Mouse (Mus musculus) gastrocnemius, adult 2 months (tissue): ENCODE results near the gene Mef2a. TPM values are rescaled to one million over a fixed set of nuclear protein-coding genes. Genes with fewer than 3 reads are reported as not detected.
A peak's percentile ranks its signal among the peaks of the same experiment; 100 is the strongest.

ENCODE experiments used
- DNase-seq: peaks from one replicate; pipeline ENCODE4 v3.0.0; 2022
- H3K27ac ChIP-seq: fragments of 200-600 bp; 2 replicates; pipeline ENCODE4 v1.8.1; 2022; ENCODE audit warnings: mild to moderate bottlenecking
- H3K4me3 ChIP-seq: fragments of 200-600 bp; 2 replicates; pipeline ENCODE4 v1.8.1; 2022; ENCODE audit warnings: mild to moderate bottlenecking, moderate library complexity
- CTCF ChIP-seq: fragments of 200-600 bp; IDR thresholded peaks from 2 replicates; pipeline ENCODE4 v1.8.1; 2022; ENCODE audit warnings: antibody characterized with exemption, mild to moderate bottlenecking, moderate library complexity
- intact Hi-C: fragments of 180-260 bp; cut with DNase I; formaldehyde crosslinking; loops from one replicate; pipeline ENCODE4 v1.15.1; 2025
- long read RNA-seq, 2 experiments: library from polyadenylated mRNA; stranded (forward); transcript quantifications; one replicate each; pipeline ENCODE4 v2.0.0; 2021
- total RNA-seq, 2 experiments: library from RNA; stranded (reverse); gene quantifications; 2 replicates each; pipeline ENCODE4 v1.2.3; 2021

Gene Mef2a
- 10 to 100 TPM; 92.2 to 93.2 TPM for total RNA-seq
- long read RNA-seq, experiment 1, full-length matches to known transcripts: 52 of 149 reads
- long read RNA-seq, experiment 1, partial matches to known transcripts: 5 of 149 reads
- long read RNA-seq, experiment 1, other reads (novel, unspliced or antisense): 92 of 149 reads
- long read RNA-seq, experiment 2, full-length matches to known transcripts: 39 of 98 reads
- long read RNA-seq, experiment 2, partial matches to known transcripts: 3 of 98 reads
- long read RNA-seq, experiment 2, other reads (novel, unspliced or antisense): 56 of 98 reads

DNA sequence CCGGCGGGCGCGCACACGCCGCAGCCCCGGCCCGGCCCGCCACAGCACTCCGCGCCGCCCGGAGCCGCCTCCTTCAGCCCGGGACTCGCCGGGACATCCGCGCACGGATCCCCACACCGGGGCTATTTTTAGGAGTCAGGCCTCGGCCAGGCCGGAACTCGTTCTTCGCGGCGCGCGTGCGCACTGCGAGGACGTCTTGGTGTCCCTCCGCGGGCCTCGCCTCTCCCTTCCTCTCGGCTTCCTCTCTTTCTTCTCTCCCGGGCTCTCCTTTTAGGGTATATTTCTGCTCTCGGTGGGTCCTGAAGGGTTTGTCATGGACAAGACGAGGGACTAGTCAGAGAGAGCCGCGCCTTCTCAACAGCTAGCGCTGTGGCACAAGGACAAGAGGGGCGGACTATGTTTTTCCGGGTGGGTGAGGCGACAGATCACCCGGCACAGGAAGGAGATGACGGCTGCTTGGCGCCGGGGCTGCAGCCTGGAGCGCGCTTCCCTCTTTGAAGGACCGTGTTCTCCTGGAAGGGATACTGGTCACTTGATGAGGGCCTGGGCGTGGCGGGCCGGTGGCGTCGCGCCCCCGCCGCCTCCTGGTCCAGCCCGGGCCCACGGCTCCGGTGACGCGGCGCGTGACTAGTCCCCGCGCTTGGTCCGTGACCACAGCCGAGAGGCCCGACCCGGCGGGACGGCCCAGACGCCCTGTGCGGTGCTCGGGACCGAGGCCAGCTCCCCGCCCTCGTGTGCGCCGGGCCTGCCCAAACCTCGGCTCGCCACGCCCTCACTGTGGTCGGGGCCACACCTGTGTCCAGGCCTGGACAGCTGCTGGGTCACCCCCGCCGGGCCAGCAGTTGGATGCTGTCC is at the start of gene Mef2a:
Gene Mef2a (minus strand): TSS at position 130 of the 855 bp plus-strand sequence.
- DNase-seq: peak; percentile 99
- peak within 1 kb of the TSS; percentile 98 for H3K27ac ChIP-seq
- H3K4me3 ChIP-seq: peak within 1 kb of the TSS; percentile 98
- intact Hi-C loops: loop anchor here (2.0 to 5.0 kb wide), 7 partner anchors 49 to 259 kb away; no protein-coding TSS in a partner anchor
- no peak for TF ChIP-seq CTCF

DNA sequence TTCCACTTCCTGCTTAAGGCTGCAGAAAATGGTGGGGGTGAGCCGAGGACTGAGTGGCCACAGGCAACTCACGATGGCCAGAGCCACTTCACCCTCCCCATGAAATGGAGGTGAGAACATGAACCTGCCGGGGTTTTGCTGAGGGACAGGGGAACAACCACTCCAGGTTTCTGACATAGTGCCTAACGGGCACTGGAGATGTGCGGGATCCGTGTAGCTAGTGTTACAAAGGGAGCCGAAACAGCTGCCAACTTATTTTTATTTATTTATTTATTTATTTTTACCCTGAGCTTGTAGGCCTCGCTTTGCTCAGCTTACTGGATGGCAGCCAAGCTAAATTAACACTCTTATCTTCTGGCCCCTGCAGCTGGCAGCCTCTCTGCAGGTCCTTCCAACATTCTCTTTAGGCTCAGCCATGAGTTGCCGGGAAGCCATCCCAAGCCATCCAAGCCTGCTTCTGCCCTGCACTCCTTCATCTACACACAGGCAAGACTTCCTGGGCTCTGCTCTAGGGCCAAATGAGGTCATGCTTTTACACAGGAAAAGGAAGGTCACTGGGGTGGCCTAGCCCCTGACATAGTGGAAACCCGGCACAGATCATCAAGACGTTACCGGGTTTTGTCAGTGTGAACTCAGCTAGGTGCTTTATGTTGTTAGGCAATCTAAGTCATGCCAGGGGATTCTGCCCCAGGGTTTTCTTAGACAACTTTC is 49.0 kb upstream of the Mef2a start:
- H3K4me3 ChIP-seq: peak overlapping the region; percentile 19
- TF ChIP-seq CTCF: no peak
- intact Hi-C loops: loop anchor here (2.0 to 5.0 kb wide), 2 partner anchors 21 to 49 kb away; partner anchors contain the start of gene Mef2a
- peak; percentile 72 for DNase-seq
- peak overlapping the region; percentile 90 for H3K27ac ChIP-seq

DNA sequence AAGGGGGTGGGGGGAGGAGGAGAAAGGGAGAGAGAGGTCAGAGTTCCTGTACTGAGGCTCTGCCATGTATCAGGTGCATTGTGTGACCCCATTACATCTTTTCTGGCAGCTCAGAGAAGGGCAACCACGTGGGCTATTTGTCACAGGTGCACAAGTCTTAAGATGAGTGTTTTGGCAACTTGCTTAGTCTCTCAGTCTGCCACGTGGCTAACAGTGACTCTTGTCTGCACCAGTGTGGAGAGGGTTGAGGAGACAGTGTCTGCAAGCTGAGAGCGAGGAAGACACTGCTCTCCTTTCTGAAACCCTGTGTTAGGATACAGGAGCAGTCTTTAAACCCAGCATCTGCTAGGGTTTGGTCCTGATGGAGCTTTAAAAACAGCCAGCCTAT is 48.4 kb upstream of the Mef2a start:
- TF ChIP-seq CTCF: no peak
- peak; percentile 55 for DNase-seq
- Histone ChIP-seq H3K27ac (peak overlapping the region; percentile 90), H3K4me3 (peak overlapping the region; percentile 19)
- intact Hi-C loops: loop anchor here (5.0 kb wide), 1 partner anchor 49 kb away; the partner anchor contains the start of gene Mef2a

DNA sequence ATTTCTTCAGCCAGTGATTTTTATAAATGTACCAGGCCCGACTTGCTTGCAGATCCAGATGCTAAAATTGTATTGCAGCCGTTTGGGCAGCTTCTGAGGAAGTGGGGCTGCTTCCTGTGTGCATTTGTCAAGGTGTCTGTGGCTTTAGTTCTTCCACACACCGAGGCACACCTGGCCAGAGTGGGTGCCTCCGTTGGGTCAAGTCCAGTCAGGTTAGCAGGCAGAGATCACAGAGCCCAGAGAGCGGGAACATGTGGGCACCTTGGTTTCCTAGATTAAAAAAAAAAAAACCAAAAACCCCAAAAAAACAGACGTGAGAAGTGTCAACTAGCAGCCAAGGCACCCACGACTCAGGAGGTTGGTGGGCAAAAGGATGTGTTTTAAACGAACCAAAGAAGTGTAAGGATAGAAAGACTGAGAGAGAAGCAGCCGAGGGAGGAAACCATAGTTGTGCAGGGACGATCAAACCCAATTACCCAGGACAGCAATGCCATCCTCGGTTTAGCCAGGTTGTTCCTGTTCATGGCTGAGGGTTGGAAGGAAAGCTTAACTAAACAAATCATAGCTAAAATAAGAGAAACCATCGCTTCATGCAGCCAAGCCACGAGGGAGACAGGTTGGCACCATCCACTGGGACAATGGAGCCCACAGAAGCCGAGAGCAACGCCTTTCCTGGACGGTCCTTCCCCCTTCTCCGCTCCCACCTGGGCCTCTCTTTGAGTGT is 47.1 kb upstream of the Mef2a start:
- intact Hi-C loops: loop anchor here (5.0 kb wide), 1 partner anchor 47 kb away; the partner anchor contains the start of gene Mef2a
- no peak for TF ChIP-seq CTCF
- Histone ChIP-seq H3K4me3 (no peak overlapping the region), H3K27ac (no peak overlapping the region; the same call in 1 of the 2 replicates)
- no peak for DNase-seq

DNA sequence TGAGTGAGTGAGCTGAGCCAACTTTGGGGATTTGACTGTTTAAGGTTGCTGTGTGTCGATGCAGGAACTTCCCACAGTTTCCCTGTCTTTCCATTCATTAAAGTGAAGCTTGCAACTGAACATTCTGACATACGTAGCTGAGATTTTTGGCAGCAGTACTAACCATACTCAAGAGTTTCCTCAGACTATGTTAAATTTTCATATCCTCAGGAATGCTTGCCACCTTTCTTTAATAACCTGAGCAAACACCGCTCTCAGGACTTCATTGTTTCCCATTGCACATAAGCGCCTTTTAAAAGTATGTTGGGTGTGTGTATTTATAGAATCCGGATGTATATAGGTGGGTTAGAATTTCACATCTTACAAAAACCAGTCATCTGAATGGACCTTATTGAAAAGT is 45.5 kb upstream of the Mef2a start:
- intact Hi-C loops: no loop called here
- peak overlapping the region; percentile 82 for H3K27ac ChIP-seq
- TF ChIP-seq CTCF: no peak
- DNase-seq: no peak
- no peak overlapping the region for H3K4me3 ChIP-seq

DNA sequence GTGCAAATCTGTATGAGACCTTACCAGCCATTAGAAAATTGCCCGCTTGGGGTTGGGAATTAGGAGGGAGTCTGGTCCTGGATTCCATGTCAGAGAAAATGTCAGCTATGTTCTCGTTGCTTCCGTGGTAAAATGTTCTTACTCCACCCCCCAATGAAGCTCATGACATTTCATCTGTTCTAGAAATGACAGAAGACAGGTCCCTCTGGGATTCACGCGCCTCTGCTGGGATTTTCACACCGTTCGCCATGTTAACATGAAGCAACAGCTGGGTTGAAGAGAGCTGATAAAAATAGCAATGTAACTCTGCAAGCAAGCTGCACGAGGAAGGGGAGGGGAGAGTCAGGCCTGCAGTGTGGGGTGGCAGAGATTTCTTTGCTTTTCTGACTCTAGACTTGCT is 42.1 kb upstream of the Mef2a start:
- DNase-seq: peak; percentile 76
- Histone ChIP-seq H3K4me3 (peak overlapping the region; percentile 37), H3K27ac (peak overlapping the region; percentile 90)
- intact Hi-C loops: loop anchor here (5.0 kb wide), 1 partner anchor 37 kb away; no protein-coding TSS in a partner anchor
- no peak for TF ChIP-seq CTCF

DNA sequence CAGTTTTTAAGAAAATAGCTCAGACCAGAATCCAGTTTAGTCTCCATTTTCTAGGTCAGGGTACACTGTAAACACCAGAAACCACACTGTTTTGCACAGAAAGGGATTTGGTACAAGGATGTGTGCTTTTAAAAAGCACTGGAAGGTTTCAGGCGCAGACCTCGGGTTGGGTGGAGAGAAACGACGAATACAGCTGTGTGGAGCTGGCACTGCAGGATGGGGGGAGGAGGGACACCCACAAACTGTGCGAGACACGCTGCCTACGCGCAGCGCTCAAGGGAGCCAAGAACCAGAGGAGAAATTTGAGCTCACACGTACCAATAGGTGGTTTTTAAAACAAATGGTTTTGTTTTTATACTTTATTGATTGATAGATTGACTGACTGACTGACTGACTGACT is 40.0 kb upstream of the Mef2a start:
- intact Hi-C loops: loop anchor here (5.0 kb wide), 1 partner anchor 35 kb away; no protein-coding TSS in a partner anchor
- no peak overlapping the region for H3K27ac ChIP-seq
- H3K4me3 ChIP-seq: no peak overlapping the region
- DNase-seq: no peak
- TF ChIP-seq CTCF: no peak

DNA sequence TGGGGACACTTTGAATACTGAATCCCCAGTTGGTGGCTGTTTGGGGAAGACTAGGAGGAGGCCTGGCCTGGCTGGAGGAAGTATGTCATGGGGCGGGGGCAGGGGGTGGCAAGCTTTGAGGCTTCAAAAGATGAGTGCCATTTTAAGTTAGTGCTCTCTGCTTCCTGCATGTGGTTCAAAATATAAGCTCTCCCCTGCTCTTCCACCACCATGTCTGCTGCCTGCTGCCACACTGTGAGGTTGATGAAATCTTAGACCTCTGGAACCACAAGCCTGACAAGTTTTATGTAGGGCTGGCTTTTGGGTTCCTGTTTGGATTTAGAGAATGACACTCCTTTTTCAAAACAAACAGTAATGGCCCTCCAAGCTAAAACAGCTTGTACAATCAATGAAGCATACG is 34.4 kb upstream of the Mef2a start:
- no peak for TF ChIP-seq CTCF

DNA sequence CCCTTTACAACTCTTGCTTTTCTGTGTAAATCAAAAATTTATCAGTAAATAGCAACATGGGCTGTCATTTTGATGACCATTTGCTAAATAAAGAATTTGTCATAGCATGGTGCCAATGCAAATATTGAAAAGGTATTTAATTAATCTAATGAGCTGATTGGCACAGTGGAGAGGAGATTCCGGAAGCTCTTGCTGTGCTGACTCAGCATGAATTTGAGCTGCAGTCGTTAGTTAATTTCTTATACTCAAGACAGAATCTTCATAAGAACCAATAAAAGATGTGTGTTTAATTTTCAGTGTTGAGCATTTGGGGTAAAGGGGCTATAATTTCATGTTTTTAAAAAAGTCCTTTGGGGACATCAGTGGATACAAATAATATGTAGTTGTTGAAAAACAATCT is 31.5 kb upstream of the Mef2a start:
- no peak for DNase-seq
- intact Hi-C loops: no loop called here
- no peak for TF ChIP-seq CTCF

More for the DNA sequence above, 34.4 kb upstream of the Mef2a start:
- Histone ChIP-seq H3K27ac (no peak overlapping the region), H3K4me3 (no peak overlapping the region)
- no peak for DNase-seq
- intact Hi-C loops: no loop called here

DNA sequence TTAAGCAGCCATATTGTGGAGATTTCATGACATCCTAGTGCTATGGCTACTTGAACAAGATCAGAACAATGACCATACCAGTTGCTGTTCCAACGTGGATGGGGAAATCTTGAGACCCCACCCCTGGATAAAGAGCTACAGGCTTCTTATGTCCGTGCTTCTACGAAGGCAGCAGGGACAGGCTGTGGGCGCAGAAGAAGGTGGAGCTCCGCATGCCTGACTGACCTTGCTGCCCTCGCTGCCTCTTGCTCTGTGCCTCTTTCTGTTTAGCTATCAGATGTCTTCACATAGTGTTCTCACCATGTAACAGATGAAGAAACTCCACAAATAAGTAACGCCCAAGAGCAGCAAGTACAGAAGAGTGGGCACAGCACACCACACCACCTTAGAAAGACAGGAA is 29.7 kb upstream of the Mef2a start:
- peak; percentile 57 for DNase-seq
- Histone ChIP-seq H3K27ac (peak overlapping the region; percentile 64), H3K4me3 (no peak overlapping the region)
- no peak for TF ChIP-seq CTCF
- intact Hi-C loops: no loop called here

More for the DNA sequence above, 31.5 kb upstream of the Mef2a start:
- H3K4me3 ChIP-seq: no peak overlapping the region
- H3K27ac ChIP-seq: no peak overlapping the region

DNA sequence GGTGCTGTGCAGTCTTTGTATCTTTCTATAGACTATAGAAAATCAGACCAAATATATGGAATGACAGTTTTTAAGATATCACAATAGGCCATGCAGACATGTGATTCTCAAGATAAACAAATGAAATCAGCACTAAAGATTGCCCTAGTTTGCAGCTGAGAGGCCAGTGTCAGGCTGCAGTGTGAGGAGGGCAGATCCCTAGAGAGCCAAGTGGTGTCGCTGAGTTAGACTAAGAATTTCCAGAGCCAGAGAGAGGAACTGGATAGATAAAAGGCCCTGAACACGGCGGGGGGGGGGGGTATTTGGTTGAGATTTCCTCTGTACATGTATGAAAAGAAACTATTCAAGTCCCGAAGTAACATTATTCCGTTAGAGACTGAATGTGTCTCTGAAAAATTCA is 28.7 kb upstream of the Mef2a start:
- intact Hi-C loops: no loop called here
- TF ChIP-seq CTCF: no peak
- no peak overlapping the region for H3K4me3 ChIP-seq
- DNase-seq: no peak
- peak overlapping the region; percentile 64 for H3K27ac ChIP-seq

DNA sequence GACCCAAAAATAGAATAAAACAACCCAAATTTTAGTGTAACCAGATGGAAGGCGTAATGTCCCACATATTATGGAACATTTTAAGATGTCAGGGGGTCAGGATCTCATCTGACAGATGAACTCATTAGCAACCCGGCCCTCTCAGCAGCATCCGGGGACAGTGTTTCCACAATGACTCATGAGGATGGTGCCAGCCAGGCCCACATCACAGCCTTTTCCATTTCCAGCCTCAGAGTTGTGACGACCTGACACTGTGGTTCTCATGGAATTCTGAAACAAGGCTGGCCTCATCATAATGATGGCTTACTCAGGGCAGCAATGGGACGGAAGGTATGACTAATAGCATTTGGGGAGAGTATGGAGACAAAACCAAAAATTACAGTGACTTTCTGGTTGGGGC is 18.1 kb upstream of the Mef2a start:
- intact Hi-C loops: no loop called here
- no peak overlapping the region for H3K4me3 ChIP-seq
- no peak for DNase-seq
- no peak for TF ChIP-seq CTCF
- H3K27ac ChIP-seq: peak overlapping the region; percentile 53; the same call in 1 of the 2 replicates
